8 mouse cellular contexts compared by ENCODE assay signal in genomic region chr2:121009071-121009677, GRCm38 (mm10). TPM values are rescaled to one million over a fixed set of nuclear protein-coding genes. Genes with fewer than 3 reads are reported as not detected.
A peak's percentile ranks its signal among the peaks of the same experiment; 100 is the strongest.
DNase-seq lines count a peak whose midpoint lies in the region; ATAC-seq and TF ChIP-seq lines count a peak whose summit lies in the region.

No protein-coding gene starts in this region.

- WGBS in limb, embryonic 10.5 days, result 25% methylated on average over 5 of the region's 5 CpGs
- WGBS in olfactory bulb, adult 2 months, result 20% methylated on average over 5 of the region's 5 CpGs

- H3K27ac ChIP-seq in limb, embryonic 10.5 days, result no peak overlapping the region
- H3K27ac ChIP-seq in olfactory bulb, adult 2 months (ENCODE audit: insufficient read depth, low read depth, low read length), result no peak overlapping the region

- ATAC-seq in megakaryocyte, adult 5-6 weeks (ENCODE audit: poor library complexity, severe bottlenecking), result no peak

- no peaks in the 10 kb centered on the region for H3K9me3 ChIP-seq in megakaryocyte, embryonic 14.5 days
- H3K9me3 ChIP-seq in erythroblast, embryonic 14.5 days (ENCODE audit: control insufficient read depth, low read length), result no peaks in the 10 kb centered on the region
- H3K9me3 ChIP-seq in limb, embryonic 10.5 days (replicated peaks), result no peaks in the 10 kb centered on the region

- H3K4me1 ChIP-seq in megakaryocyte, embryonic 14.5 days, result peaks cover 24% of the 10 kb centered on the region
- H3K4me1 ChIP-seq in erythroblast, embryonic 14.5 days (ENCODE audit: control insufficient read depth), result peaks cover 31% of the 10 kb centered on the region
- H3K4me1 ChIP-seq in limb, embryonic 10.5 days, result peaks cover 12% of the 10 kb centered on the region
- H3K4me1 ChIP-seq in olfactory bulb, adult 2 months (ENCODE audit: control insufficient read depth, insufficient read depth, low read length), result peaks cover 10% of the 10 kb centered on the region

- H3K4me3 ChIP-seq in megakaryocyte, embryonic 14.5 days (replicated peaks), result peak overlapping the region; percentile 98
- peak overlapping the region; percentile 89 for H3K4me3 ChIP-seq in erythroblast, embryonic 14.5 days (replicated peaks)
- H3K4me3 ChIP-seq in limb, embryonic 10.5 days, result peak overlapping the region; percentile 90
- peak overlapping the region; percentile 83 for H3K4me3 ChIP-seq in olfactory bulb, adult 2 months (ENCODE audit: insufficient read depth, low read depth, low read length)

- no peak for DNase-seq in limb, embryonic 10.5 days (ENCODE audit: low spot score)
- no peak for DNase-seq in cerebellum, postnatal 4 days (ENCODE audit: low spot score in 2 of 2)
- no peak for DNase-seq in gastrocnemius, postnatal 25 days
- DNase-seq in testis, postnatal 10 days (ENCODE audit: low spot score), result no peak

- no peak for TF ChIP-seq CTCF in olfactory bulb, adult 2 months (IDR thresholded peaks at IDR 0.05; ENCODE audit: insufficient read depth, low read depth, low read length)

- no peak for TF ChIP-seq POLR2A in olfactory bulb, adult 2 months (IDR thresholded peaks at IDR 0.05; ENCODE audit: insufficient read depth, low read depth, low read length)

- H3K27me3 ChIP-seq in megakaryocyte, embryonic 14.5 days (replicated peaks), result no peaks in the 10 kb centered on the region
- H3K27me3 ChIP-seq in erythroblast, embryonic 14.5 days (ENCODE audit: control insufficient read depth), result no peaks in the 10 kb centered on the region
- H3K27me3 ChIP-seq in limb, embryonic 10.5 days (ENCODE audit: low read depth, poor library complexity, severe bottlenecking), result no peaks in the 10 kb centered on the region

- peaks cover 42% of the 10 kb centered on the region for H3K36me3 ChIP-seq in megakaryocyte, embryonic 14.5 days (replicated peaks; ENCODE audit: low read length)
- H3K36me3 ChIP-seq in erythroblast, embryonic 14.5 days (ENCODE audit: control insufficient read depth), result peaks cover 42% of the 10 kb centered on the region
- peaks cover 17% of the 10 kb centered on the region for H3K36me3 ChIP-seq in limb, embryonic 10.5 days

RNA-seq across cellular contexts. Expression of gene Ccndbp1, which starts 1.0 kb away (rescaled TPM):
- polyA plus RNA-seq in megakaryocyte, embryonic 14.5 days (2012; ENCODE audit: insufficient read depth, low replicate concordance), result 3.2 and 12.3 TPM in 2 replicates
- 66.8 and 74.7 TPM in 2 replicates for total RNA-seq in megakaryocyte, adult 5-6 weeks (2015)
- 63.0 and 69.7 TPM in 2 replicates for total RNA-seq in megakaryocyte, adult 5-6 weeks (2017)
- polyA plus RNA-seq in erythroblast, embryonic 14.5 days (2012), result 3.2 and 3.3 TPM in 2 replicates
- 28.1 and 34.6 TPM in 2 replicates for polyA plus RNA-seq in limb, embryonic 10.5 days (2016; fragmentation: Nextera tagmentation; extraction: Ambion mirVana)
- not detected in 2 replicates for polyA plus RNA-seq in olfactory bulb, adult 2 months (2012; ENCODE audit: insufficient read depth, insufficient read length, low replicate concordance, missing spikeins)
- total RNA-seq in gastrocnemius, postnatal 25 days (2021), result 10 to 100 TPM; 12.5 to 16.6 TPM

RNA-seq across cellular contexts. Expression of gene Epb42, which starts 27.7 kb away (rescaled TPM):
- 2.6 TPM in 1 of 2 replicates, not detected in the other for polyA plus RNA-seq in megakaryocyte, embryonic 14.5 days (2012; ENCODE audit: insufficient read depth, low replicate concordance)
- 0.22 and 2.4 TPM in 2 replicates for total RNA-seq in megakaryocyte, adult 5-6 weeks (2015)
- 1.9 and 4.4 TPM in 2 replicates for total RNA-seq in megakaryocyte, adult 5-6 weeks (2017)
- polyA plus RNA-seq in erythroblast, embryonic 14.5 days (2012), result 11.1 and 14.1 TPM in 2 replicates
- polyA plus RNA-seq in limb, embryonic 10.5 days (2016; fragmentation: Nextera tagmentation; extraction: Ambion mirVana), result 5.5 and 7.6 TPM in 2 replicates
- not detected in 2 replicates for polyA plus RNA-seq in olfactory bulb, adult 2 months (2012; ENCODE audit: insufficient read depth, insufficient read length, low replicate concordance, missing spikeins)
- under 1 TPM in 1 of 2 experiments, not detected in 1; 0.16 TPM for total RNA-seq in gastrocnemius, postnatal 25 days (2021)

RNA-seq across cellular contexts. Expression of gene Tmem62, which starts 32.4 kb away (rescaled TPM):
- 0.64 and 1.4 TPM in 2 replicates for polyA plus RNA-seq in megakaryocyte, embryonic 14.5 days (2012; ENCODE audit: insufficient read depth, low replicate concordance)
- total RNA-seq in megakaryocyte, adult 5-6 weeks (2015), result 6.0 and 10.4 TPM in 2 replicates
- 4.5 and 8.4 TPM in 2 replicates for total RNA-seq in megakaryocyte, adult 5-6 weeks (2017)
- 0.10 TPM in 1 of 2 replicates, not detected in the other for polyA plus RNA-seq in erythroblast, embryonic 14.5 days (2012)
- 0.68 and 0.72 TPM in 2 replicates for polyA plus RNA-seq in limb, embryonic 10.5 days (2016; fragmentation: Nextera tagmentation; extraction: Ambion mirVana)
- polyA plus RNA-seq in olfactory bulb, adult 2 months (2012; ENCODE audit: insufficient read depth, insufficient read length, low replicate concordance, missing spikeins), result not detected in 2 replicates
- total RNA-seq in gastrocnemius, postnatal 25 days (2021), result 1 to 10 TPM; 2.9 to 4.2 TPM

RNA-seq across cellular contexts. Expression of gene Ubr1, which starts 38.7 kb away (rescaled TPM):
- polyA plus RNA-seq in megakaryocyte, embryonic 14.5 days (2012; ENCODE audit: insufficient read depth, low replicate concordance), result 3.7 TPM in 1 of 2 replicates, not detected in the other
- 13.7 and 17.5 TPM in 2 replicates for total RNA-seq in megakaryocyte, adult 5-6 weeks (2015)
- 15.9 and 23.8 TPM in 2 replicates for total RNA-seq in megakaryocyte, adult 5-6 weeks (2017)
- polyA plus RNA-seq in erythroblast, embryonic 14.5 days (2012), result 0.79 and 1.3 TPM in 2 replicates
- polyA plus RNA-seq in limb, embryonic 10.5 days (2016; fragmentation: Nextera tagmentation; extraction: Ambion mirVana), result 23.6 and 31.7 TPM in 2 replicates
- polyA plus RNA-seq in olfactory bulb, adult 2 months (2012; ENCODE audit: insufficient read depth, insufficient read length, low replicate concordance, missing spikeins), result not detected in 2 replicates
- 10 to 100 TPM; 20.4 to 21.3 TPM for total RNA-seq in gastrocnemius, postnatal 25 days (2021)
